Mouse (Mus musculus) heart, adult 11 months (tissue): ENCODE results near the gene Grpel1.

ENCODE experiments used
- DNase-seq: peaks from one replicate; pipeline ENCODE4 v3.0.0; 2022

The Grpel1 gene

DNA sequence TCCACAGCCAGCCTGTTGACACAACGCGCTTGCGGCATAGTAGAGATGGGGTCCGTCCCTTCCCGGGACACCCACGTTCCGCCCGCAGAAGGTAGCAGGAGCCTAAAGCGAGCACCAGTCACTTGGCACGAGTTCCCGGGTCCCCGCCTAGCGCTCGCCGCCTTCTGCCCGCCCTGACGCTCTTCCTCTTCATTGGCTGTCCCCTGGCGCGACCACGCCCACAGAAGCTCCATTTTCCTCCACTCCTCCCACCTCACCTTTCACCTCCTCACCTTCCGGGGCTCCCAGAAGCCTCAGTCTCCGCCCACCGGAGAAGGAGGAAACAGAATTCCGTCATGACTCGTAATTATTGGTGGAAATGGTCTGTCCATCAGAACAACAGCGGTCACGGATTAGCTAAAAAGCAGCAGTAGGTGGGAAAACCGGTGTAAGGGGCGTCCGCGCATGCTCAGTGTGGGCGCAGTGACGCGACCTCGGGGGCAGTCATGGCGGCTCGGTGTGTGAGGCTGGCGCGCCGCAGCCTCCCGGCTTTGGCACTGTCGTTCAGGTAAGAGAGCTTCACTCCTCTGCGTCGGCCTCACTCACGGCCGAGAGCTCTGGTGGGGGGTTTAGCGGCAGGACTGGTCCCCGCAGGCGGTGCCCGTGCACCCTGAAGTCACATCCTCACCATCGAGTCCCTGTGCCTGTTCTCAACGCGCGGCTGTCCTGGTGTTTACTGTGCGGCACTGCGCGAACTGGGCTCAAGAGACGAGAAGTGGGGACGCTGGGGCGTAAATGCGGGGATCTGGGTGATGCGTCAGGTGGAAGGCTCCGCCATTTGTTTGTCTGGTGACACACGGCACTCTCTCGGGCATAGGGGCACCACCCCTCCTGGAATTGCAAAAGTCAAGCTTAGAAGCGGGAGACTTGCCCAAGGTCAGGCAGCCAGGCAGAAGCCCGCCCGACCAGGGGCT lies at the start of gene Grpel1:
Grpel1 (plus strand) TSS at position 290 of the 953 bp plus-strand sequence.
- peak; percentile 100 for DNase-seq

DNA sequence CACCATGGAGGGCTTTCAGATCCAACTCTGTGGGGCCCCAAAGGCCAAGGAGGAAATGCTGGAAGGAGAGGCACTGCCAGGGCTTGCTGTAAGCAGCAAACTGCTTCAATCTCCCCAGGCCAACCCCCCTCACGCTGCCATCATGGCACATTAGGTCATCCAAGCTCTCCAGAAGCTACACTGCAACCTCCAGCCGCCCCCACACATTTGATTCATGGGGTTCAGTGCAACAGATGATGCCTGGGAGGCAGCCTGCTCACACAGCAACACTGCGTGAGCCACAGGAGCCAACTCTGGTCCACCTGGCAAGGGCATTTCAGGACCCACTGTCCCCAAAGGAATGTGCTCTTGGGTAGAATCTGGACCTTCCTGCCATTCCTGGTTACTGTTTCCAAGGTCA lies 44.9 kb upstream of the Grpel1 start:
- no peak for DNase-seq

DNA sequence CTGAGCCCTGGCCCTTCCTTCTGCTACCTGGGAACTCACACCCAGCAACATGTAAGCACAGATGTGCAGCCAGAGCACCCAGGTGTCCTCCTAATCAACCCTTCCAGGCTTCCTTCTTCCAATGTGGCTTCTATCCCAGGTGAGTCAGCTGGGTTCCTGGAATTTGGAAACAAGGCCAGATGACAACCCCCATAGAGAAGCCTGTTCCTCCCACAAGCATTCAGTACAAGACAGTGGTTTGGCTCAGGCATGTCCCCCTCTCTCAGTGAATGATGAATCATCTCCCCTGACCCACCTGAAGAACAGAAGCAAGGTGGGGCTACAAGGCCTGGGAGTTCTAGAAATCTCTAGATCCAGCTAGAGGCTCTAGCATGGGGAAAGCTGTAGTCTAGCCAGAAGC lies 42.1 kb upstream of the Grpel1 start:
- no peak for DNase-seq

DNA sequence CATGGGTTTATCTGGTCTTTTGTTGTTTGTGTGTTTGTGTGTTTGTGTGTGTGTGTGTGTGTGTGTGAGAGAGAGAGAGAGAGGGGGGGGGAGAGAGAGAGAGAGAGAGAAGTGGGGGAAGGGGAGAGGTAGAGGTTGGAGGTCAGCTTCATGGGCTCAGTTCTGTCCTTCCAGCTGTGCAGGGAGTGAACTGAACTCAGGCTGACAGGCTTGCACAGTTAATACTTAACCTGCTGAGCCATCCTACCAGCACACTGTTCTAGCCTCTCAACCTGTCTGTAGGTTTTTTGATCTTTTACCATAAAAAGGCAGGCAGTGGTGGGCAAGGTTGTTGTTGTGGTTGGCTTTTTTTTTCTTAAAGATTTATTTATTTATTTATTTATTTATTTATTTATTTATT lies 40.1 kb upstream of the Grpel1 start:
- DNase-seq = no peak

DNA sequence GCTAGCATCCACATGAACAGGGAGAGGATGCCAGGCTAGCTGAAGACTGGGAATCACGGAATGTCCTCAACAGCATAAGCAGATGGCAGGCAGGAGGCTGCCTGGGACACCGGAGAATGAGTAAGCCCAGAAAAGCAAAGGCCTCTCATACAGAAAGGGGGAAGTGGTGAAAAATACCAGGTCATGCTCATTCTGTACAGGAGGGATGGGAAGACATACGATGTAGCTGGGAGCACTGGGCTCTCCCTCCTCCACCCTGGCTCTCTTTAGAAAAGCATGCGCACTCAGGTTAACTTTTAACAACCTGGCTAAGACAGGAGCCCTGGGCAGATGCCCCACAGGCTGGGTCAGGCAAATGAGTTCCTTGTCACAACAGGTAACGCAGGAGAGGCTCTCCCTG lies 38.4 kb upstream of the Grpel1 start:
- DNase-seq = no peak

DNA sequence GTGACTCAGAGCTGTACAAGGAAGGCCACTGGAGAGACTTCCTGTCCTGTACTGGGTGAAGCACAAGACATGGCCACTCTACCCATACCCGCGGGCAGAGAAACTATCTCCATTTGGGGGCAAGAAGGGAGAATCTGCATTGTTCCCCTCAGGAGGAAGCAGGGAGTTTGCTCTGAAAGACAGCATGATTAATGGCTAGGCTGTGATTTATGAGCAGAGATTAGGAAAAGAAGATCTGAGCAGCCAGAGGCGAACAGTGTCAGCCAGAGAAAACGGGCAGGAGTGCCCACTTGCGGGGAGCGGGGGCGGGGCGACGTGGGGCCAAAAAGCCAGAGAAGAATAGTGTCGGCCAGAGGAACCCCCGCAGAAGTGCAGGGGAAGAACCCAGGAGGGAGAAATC lies 37.0 kb upstream of the Grpel1 start:
- no peak for DNase-seq

DNA sequence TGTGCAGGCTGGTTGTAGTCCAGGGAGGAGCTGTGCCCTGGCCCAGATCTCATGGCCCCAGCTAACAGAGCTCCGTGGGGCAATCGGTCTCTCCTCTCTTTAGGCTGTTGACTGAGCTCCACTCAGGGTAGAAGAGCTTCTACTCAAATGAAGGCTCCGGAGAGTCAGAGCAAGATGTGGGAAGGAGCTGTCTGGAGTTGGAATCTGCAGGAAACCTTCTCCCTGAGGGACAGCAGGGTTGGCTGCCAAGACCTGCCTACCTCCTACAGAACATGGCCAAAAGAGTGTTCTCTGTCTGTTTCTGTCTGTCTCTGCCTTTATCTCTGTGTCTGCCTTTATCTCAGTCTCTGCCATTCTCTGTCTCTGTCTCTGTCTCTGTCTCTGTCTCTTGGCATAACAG lies 35.2 kb upstream of the Grpel1 start:
- DNase-seq = no peak

DNA sequence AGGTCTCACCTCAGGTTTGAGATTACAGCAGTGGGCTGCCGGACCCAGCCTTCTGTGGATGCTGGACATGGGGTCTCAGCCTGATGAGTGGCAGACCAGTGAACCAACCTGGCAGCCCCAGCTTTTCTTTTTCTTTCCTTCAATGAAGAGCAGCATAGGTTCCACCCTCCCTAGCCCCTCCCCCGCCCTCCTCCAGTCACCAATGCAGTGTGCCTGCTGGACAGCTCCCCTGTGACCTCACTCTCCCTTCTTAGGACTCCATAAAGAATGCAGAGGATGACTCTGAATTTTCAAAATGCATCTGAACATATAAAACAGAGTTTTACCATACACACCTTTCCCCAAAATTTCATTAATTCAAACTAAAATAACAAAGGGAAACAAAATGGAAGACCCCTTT lies 33.1 kb upstream of the Grpel1 start:
- no peak for DNase-seq

DNA sequence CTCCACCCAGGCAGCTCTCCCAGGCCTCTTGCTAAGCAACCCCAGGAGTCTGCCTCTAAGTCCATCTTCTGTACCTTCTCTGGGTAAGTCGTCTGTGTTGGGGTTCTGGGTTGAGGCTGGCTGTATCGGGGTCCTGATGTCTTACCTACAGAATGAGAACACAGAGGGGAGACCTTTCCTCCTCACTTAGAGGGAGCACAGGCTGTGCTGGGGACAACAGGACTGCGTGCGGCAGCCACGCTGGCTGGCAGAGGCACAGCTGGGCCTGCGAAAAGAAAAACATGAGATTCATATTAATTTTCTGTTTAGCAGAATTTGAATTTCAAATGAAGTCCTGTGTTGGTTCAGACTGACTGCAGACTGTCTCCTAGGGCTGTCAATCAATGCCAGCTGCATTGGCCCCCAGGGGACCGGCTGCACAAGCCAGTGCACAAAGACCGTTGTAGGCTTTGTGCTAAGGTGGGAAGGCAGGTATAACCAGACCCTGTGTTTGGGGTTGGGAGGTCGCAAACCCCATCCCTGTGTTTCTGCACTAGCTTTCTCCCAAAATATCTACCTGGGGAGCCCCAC lies 30.3 kb upstream of the Grpel1 start:
- no peak for DNase-seq

DNA sequence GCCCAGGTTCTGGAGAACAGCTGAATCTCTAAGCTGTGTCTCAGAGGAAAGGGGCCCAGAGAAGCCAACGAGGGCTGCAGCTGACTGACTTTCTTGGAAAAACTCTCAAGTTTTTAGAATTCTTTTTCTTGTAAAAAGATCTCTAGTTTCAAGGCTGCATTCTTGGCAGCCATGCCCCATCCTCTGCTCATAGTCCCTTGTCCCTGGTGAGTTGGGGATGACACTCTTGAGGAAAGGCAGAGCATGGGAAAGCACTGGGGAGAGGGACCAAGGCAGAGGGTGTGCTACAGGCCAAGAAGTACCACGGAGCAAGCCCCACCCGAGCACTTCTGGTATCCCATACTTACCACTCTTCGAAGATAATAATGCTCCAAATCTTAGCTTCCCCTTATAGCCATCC lies 27.9 kb upstream of the Grpel1 start:
- DNase-seq = peak; percentile 92

DNA sequence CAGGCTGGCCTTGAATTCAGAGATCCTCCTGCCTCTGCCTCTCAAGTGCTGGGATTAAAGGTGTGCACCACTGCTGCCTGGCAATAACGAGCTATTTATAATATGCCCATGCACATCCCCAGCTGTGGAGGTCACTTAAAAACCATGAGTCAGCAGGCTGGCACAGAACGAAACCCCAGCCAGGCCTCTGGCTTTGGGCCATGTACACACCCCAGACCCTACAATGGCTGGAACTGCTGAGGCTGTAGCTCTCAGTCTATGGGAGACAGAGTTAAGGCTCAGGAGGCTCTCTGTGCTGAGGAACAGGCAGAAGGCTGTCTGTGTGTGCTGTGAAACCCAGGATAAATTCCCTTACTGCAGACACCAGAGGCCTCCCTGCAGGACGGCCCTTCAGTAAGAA lies 24.1 kb upstream of the Grpel1 start:
- DNase-seq = no peak

DNA sequence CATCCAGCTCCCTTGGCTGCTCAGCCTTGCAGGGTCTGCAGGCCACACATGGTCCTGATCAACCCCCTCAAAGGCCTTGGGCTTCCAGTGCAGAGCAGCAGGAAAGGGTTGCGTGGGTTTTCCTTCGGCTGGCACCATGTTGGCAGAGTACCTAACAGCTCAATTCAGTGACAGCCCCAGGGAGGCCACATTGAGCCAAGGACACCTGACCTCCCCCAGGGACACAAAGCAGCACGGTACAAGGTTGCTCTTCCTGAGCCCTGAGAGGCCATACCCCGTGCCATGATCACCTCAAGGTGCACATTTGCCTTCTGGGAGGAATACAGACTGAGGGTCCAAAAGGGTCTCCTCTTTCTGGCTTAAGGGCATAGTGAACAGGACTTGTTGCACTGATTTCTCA lies 20.2 kb upstream of the Grpel1 start:
- DNase-seq = no peak

DNA sequence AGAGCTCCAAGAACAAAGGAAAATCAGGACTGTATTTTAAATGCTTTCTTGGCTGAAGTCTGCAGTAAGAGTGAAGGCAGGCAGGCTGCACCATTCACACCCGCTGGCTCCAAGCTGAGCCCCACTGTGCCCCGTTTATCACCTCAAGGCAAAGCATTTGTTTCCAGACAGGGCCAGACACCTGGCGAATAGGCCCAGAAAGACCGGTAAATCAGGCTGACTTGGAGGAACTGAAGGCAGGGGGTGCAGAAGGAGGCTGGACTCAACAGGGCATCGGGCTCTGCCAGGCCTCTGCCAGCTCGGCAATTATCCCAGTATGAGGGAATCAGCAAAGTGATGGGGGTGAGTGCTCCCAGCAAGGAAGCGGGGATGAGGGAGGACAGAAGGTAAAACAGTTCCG lies 19.8 kb upstream of the Grpel1 start:
- DNase-seq = no peak

DNA sequence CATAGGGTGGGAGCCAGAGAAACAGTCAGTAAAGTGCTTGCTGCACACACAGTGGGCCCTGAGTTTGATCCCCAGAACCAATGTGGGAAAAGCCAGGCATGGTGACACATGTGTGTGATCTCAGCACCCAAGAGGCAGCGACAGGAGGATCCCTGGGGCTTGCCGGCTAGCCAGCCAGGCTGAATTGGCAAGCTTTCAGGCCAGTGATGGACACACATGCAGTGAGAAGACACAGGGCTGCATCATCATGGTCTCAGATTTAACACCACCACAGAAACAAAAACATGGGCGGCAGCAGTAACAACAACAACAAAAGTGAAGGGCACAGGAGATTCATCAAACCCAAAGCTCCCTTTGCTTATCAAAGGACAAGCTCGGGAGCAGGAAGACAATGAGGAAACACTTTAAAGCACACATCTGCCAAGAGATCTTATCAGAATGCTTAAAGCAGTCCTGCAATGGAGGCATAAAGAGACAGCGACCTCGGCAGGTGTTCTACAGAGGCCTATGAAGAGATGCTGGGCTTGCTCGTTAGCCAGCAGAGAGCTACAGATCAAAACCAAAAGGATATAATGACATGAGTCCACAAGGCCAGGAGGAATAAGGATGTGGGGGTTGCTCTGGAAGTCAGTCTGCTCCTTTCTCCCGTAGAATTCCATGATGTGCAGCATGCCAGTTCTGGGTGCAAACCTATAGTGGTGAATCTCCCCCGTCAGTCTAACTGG lies 18.5 kb upstream of the Grpel1 start:
- no peak for DNase-seq

DNA sequence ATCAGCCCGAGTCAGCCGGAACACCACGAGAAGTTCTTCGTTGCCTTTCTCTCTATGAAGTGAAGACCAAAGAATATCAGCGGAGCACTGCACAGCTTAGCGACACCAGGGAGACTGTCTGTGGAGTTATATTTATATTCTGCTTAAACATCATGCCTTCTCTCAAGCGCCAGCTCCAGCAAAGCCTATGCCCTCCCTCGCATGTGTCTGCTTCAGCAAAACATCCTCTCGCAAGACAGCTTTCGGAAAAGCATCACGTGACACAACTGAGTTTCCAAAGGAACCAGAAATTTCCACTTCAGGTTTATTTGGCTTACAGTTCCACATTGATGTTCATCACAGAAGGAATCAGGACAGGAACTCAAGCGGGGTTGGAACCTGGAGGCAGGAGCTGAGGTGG lies 16.9 kb upstream of the Grpel1 start:
- DNase-seq = no peak

DNA sequence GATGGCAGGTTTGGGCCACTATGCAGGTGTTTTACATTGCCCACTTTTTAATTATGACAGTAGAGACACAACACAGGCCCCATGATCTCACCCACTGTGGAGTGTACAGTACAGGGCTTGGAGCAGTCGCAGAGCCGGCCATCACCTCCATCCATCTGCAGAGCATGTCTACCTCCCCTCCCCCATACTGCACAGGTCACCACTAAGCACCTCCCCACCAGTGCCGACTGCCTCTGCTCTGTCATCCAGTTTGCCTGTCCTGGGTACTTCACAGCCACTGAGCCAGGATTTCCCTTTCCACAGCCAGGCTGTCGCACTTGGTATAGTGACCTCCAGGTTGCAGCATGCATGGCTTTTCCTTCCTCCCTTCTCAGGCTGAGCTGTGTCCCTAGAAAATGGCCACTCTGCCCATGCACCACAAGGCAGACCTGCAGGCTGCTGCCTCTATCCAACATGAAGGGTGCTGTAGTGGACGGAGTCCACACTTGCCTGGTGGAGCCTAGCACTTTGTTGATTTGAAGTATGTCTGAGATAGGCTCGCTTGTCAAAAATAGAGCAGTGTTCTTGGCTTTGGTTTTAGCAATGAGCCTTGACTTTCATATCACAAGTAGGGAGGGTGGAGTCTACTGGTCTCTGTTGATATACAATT lies 15.0 kb upstream of the Grpel1 start:
- peak; percentile 94 for DNase-seq

DNA sequence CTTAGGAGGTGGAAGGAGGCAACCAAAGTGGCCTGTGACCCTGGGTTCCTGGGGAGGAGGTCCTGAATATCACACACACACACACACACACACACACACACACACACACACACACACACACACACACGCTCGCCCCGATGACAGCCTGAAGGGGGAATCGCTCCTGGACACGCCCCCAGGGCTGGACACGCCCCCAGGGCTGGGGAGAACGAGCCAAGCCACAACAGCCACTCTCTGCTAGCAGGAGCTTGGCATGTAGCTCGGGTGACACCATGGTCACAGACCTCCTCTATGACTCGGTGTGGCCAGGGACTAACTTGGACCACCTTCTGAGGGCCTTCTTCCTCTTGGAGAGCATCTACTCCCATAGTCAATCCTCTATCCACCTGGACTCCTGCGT lies 13.7 kb upstream of the Grpel1 start:
- DNase-seq = no peak

DNA sequence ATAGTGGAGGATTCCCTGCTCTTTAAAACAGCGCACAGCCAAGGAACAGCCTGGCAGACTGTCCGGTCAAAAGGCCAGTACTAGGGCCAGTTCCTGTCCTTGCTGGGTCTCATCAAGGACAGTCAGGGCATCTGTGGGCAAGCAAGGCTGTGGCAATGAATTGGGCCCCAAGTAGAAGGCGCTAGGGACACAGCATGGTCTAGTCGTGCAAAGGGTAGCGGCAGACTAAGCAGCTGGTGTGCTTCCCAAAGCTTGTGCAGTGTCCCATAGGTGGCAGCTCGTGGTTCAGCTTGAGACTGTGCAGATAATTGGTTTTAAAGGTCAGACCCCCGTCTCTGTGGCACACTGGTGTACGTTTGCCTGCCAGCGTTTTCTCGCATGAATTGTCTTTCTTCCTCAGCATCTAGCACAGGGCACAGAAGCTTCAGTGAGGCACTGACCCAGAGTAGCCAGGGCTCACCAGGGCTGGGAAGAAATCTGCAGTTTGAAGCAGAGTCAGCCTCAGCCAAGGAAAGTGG lies 12.9 kb upstream of the Grpel1 start:
- no peak for DNase-seq

DNA sequence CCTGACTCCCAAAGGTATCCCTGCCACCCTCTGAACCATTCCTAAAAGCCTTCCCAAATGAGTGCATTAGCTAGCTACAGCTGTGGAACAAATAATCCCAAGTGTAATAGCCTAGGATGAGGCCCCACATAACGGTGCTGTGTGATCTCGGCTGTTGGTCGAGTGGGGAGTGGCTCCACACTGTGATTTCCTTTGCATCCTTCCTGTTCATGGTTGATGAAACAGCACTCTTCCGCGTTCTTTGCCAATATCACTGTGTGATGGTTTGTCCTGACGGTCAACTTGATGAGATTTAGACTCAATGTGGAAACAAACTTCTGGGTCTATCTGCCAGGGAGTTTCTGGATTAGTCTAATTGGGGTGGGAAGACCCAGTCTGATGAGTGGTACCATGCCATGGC lies 12.0 kb upstream of the Grpel1 start:
- no peak for DNase-seq

DNA sequence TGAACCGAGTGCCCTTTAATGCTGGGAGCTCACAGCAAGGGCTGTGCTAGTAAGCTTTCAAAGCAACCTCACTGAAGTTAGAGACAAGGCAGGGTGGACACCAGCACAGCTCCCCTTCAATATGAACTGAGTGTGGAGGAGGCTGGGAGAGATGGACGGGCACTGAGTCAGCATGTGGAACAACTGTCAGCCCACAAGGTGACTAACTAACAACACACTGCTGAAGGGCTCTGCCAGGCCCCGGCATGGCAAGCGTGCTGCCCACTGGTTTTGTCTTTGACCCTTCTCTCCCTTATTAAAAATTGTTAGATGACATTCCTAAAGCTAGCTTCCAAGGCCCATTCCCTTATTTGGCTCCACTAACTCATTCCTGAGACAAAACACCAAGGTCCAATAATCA lies 7.1 kb upstream of the Grpel1 start:
- DNase-seq = no peak

DNA sequence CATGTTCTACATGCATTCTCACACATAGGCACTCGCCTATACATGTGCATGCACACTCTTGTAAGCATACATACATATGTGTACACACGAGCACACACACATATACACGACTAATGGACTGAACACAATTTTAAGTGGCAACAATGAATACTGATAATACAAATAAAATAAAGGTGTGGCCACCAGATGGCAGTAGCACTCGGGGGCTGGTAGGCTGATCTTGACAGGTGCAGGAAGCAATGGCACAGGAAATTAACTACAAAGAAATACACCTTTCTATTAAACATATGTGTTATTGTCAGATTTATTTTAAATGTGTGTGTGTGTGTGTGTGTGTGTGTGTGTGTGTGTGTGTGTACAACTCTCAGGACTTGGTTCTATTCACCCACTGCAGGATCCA lies 5.9 kb upstream of the Grpel1 start:
- DNase-seq = no peak

DNA sequence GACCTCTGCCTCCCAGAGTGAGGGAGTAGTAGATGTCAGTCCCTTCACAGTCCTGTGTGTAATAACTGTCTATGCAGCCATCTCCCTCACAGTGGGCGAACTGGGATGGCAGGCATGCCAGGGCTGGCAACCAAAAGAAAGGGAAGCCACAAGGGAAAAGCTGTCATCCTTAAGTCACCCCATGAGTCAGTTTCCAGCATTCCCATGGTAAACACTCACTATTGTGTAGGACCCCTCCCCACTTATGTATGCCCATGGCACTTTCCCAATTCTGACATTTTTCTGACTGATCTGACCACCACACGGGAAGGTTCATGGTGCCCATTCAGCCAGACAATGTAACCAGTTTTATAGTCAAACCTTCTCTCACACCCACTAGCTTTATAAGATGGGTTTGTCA lies 4.1 kb upstream of the Grpel1 start:
- no peak for DNase-seq

DNA sequence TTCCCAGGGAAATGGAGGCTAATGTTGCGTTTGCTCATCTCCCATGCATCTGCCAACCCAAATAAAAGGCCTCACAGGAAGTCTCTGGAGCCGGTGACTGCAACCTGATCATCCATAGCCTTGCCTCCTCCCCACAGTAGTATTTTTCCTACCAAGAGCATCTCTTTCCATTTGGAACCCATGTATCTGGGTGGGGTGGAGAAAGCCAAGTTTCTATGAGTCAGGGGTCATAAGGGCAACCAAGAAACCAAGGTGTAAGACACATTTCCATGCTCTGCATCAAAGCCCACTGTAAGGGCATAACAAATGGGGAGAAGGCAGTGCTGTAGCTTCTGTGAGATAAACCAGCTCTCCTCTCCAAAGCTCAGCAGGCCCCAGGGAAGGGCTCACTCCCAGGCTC lies 3.6 kb upstream of the Grpel1 start:
- DNase-seq = no peak
